Mouse (Mus musculus) adrenal gland, postnatal 4 days (tissue): ENCODE data around the gene Cobll1. TPM values are rescaled to one million over a fixed set of nuclear protein-coding genes. Genes with fewer than 3 reads are reported as not detected.

Experiments
- DNase-seq, 2 experiments: peaks; one replicate each; pipeline ENCODE4 v3.0.0; 2021 to 2022; ENCODE audit warnings: low spot score in 2 of 2, mixed read lengths in 2 of 2
- total RNA-seq, 2 experiments: library from RNA; stranded (reverse); gene quantifications; 2 replicates each; pipeline ENCODE4 v1.2.3; 2021

Gene Cobll1
- total RNA-seq, 2 experiments from 2014 or later = 148 to 149 TPM

DNA sequence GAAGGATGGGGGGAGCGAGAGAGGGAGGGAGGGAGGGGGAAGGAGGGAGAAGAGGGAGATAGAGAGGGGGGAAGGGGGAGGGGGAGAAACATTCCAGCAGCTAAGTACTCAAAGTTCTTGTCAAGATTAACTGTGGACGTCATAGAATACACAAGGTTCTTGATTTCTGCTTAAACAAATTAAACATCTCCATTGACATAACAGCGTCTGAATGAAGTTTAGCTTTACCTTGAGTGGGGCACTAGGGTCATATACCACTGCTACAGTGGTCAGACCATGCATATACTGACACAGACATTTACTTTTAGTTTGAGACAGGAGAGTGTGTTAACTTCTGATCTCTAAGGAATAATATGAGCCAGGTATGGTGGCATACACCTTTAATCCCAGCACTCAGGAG, 135.4 kb downstream of the Cobll1 start:
- DNase-seq = no peak

DNA sequence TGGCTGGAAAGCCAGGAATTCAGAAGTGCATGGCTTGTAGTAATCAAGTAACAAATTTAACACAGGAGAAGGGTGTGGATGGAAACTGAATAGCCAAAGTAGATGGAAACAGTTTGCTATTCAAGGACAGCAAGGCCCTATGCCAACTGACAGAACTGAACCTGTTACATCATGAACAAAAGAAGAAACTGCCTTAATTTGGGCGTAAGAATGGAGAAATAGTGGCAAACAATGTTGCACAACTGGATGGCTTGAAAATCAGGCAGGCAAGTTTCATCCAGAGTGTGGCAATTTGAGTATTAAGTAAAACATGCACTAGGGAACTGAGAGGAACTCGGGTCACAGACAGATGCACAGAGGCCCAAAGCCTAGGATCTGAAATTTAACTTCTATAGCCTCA, 137.8 kb downstream of the Cobll1 start:
- no peak for DNase-seq

GRCm38 (mm10) chr2:65100001-65100400, 139.2 kb downstream of the Cobll1 start:
- no peak for DNase-seq

DNA sequence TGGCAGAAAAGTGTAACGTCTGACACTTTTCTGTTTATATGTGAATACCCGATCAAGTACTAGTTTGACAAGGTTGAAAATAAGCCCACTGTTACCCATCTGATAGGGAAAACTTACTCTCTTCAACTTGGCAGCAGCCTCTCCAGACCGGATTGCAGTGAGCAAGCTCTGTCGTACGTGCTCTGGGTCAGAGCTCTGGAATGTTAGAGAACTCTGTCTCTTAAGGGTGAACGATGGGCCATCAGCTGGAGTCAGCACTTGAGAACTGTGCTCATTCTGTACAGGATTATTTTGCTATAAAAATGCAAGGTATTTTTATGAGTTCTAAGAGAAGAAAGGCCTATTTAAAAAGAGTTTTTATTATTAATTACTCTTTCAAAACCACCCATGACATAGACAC, 143.6 kb downstream of the Cobll1 start:
- no peak for DNase-seq

- no peak for DNase-seq
Observed at GRCm38 (mm10) chr2:65093990-65094389, 145.2 kb downstream of the Cobll1 start.

DNA sequence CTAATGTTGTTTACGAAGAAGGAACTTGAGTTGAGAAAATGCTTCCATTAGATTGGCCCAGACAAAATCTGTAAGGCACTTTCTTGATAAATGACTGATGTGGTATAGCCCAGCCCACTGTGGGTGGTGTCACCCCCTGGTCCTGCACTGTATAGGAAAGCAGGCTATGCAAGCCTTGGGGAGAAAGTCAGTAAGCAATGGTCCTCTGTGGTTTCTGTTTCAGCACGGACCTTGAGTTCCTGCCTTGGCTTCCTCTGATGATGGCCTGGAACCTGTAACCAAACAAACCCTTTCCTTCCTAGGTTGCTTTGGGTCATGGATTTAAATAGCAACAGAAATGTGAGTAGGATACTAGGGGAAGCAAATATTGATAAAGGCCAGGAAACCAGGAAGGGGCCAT, 148.2 kb downstream of the Cobll1 start:
- no peak for DNase-seq

- no peak for DNase-seq
Observed at GRCm38 (mm10) chr2:65087197-65087596, 152.0 kb downstream of the Cobll1 start.

DNA sequence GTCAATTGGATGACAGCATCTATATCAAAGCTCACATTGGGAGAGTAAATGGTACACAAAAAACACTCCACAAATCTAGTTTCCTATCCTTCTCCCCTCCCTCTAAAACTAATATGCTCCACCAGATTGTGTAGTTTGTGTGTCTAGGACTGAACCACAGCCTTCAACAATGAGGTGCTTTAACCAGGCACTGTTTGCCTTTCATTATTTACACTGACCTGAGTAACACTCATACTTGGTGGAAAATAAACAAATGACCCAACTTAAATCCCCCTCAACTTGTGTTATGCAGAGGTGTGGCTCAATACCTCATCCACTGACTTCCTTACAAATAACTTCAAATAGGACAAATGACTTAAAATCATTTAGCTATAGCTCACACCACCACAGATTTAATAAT, 155.8 kb downstream of the Cobll1 start:
- no peak for DNase-seq

GRCm38 (mm10) chr2:65077544-65077943, 161.7 kb downstream of the Cobll1 start:
- DNase-seq = no peak

- no peak for DNase-seq
Observed at GRCm38 (mm10) chr2:65075840-65076239, 163.4 kb downstream of the Cobll1 start.

GRCm38 (mm10) chr2:65075431-65075830, 163.8 kb downstream of the Cobll1 start:
- no peak for DNase-seq

DNA sequence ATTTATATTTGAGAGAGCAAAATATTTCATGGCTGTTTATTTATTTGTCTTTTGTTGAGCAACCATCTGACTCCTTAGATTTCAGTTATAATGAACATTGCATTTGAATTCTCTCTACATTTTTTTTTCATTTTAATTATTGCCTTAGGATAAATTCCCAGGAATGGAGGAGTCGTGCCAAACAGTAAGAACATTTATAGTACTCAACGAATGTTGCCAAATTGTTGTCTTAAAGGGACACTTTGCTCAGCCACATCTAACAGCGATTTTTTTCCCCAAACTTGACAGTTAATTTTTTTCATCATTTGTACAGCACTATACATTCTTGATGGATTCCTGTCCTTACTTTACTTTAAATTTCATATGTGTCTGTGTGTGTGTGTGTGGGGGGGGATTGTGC, 167.0 kb downstream of the Cobll1 start:
- DNase-seq = no peak

DNA sequence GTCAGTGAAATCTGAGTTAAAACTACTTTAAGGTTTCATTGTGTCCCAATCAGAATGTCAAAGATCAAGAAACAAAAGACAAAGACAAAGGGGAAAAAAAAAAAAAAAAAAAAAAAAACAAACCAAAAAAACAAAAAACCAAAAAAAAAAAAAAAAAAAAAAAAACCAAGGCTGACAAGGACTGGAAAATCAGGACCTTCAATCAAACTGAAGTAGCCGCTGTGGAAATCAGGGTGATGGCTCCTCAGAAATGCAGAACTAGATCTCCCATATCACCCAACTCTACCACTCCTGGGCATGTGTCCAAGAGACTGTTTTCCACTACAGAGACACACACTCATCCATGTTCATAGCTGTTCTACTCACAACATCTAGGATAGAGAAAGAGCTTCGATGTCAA, 185.4 kb downstream of the Cobll1 start:
- no peak for DNase-seq

DNA sequence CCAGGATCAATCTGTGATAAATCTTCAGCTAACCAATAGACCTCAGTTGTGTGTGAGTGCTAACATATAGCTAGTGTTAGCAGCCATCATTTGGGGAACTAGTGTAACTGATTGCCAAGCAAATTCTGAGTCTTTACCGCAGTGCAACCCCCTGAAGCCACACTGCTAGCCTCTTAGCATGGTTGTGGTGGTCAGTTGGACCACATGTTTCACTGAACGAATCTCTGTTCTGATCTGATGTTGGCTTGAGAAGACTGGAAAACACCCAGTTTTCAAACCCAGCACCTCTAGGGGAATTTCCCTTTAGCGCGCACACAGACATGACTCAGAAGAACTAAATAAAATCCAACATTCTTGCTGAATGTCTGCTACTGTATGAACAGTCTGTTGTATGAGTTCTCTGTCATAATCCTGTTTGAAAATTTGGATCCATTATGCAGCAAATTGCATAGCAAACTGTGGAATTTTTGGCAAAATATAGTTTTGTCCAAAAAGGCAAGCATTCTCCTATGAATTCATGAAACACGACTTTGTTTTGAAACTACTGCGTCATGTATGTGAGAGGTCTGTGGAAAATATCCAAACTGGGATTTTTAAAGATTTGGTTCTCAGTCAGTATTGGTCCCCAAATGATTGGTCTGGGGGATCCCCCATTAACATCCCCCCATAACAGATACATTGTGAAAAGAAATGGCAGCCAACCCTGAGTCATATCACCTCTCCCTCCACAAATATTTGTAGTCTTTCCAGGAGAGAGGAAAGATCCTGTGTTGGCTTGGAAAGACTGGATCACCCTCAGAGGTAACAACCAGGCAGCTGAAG, 186.8 kb downstream of the Cobll1 start:
- DNase-seq = no peak

DNA sequence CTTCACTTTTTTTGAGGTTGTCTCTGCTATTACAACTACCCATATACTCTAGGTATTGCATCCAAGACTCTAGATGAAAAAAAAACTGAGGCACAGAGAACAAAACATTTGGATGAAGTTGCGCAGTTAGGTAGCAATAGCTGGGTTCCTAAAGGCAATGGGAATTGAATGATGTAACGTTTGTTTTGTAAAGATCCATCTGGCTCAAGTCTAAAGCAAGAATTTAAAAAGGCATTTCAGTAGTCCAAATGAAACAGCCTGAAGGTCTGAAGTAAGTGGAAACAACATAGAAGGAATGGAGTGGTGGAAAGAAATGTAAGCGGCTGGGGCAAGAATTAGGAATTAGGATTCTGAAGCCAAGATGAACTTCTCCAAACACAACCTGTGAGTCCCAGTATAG, 188.4 kb downstream of the Cobll1 start:
- DNase-seq = no peak

- DNase-seq = no peak
Observed at GRCm38 (mm10) chr2:65048234-65049017, 190.8 kb downstream of the Cobll1 start.

Other genes with a start within 250 kb of the Cobll1 start
- gene Grb14, start 214.4 kb downstream of the Cobll1 start, total RNA-seq = 10 to 100 TPM; 26.5 to 27.2 TPM
- 10 to 100 TPM; 53.7 to 58.3 TPM for gene Slc38a11, start 124.6 kb upstream of the Cobll1 start, total RNA-seq